Mouse (Mus musculus): ENCODE measurements around the gene Dynlrb1.

Gene Dynlrb1

GRCm38 (mm10) chr2:155236362-155236992 is at the start of gene Dynlrb1:
Gene Dynlrb1 (plus strand): TSS chr2:155236533.
- DNase-seq (ENCODE audit: low spot score in 2 of 2), result peak; percentile 92 to 96

- peak in 1 of 2 experiments; percentile 26 for DNase-seq (ENCODE audit: low spot score in 2 of 2)
These were observed 28.9 kb upstream of the Dynlrb1 start for GRCm38 (mm10) chr2:155207419-155207818.

- no peak for DNase-seq (ENCODE audit: low spot score in 2 of 2)
These were observed 13.2 kb upstream of the Dynlrb1 start for GRCm38 (mm10) chr2:155223145-155223544.

DNA sequence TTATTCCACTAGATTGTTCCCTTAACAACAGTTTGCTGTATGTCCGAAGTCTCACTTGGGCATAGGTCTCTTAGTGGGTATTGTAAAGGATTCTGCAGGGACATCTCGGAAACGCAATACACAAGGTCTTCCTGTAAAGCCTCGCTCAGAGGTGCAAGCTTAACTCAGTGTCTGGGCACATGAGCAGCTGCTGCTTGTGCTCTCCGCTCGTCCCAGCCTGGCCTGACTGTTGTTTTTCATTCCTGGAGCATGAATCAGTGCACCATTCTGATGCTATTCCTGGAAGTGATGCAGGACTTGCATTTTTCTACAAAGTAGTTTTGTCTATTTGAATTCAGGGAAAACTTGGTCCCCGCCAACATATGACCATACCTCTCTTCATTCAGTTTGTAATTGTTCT is 11.6 kb upstream of the Dynlrb1 start:
- DNase-seq (ENCODE audit: low spot score in 2 of 2), result no peak

DNA sequence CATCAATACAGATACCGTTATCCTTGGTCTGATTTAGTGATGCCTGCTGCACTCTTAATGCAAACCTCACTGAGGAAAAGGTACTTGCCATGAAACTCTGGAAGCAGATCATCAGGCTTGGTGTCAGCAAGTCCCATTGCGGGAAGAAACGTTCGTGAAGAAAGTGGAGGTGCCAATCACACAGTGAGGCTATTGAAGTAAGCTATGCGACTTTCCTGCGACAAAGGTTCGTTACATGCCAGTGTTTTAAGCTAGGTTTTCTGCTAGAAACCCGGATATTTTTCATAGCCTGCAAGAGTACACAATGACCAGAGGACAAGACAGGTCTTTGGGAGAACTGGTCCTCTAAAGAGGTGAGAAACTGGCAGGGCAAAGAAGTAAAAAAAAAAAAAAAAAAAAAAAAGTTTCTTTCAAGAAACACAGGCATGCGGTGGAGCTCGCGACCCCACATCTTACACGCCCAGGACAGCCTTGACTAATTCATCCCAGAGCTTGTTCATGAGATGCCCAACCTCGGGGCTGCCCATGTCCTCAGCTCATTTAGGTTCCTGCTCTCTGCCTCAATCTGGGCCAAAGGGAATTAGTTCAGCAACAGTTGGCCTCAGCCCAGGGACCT is 479 bp upstream of the Dynlrb1 start:
- DNase-seq (ENCODE audit: low spot score in 2 of 2), result no peak

GRCm38 (mm10) chr2:155237276-155237675 is 943 bp downstream of the Dynlrb1 start:
- no peak for DNase-seq (ENCODE audit: low spot score in 2 of 2)

- DNase-seq (ENCODE audit: low spot score in 2 of 2), result peak; percentile 9 to 56
These were observed 4.6 kb downstream of the Dynlrb1 start for GRCm38 (mm10) chr2:155240915-155241314.

- DNase-seq (ENCODE audit: low spot score in 2 of 2), result no peak
These were observed 6.0 kb downstream of the Dynlrb1 start for GRCm38 (mm10) chr2:155242296-155242855.

DNA sequence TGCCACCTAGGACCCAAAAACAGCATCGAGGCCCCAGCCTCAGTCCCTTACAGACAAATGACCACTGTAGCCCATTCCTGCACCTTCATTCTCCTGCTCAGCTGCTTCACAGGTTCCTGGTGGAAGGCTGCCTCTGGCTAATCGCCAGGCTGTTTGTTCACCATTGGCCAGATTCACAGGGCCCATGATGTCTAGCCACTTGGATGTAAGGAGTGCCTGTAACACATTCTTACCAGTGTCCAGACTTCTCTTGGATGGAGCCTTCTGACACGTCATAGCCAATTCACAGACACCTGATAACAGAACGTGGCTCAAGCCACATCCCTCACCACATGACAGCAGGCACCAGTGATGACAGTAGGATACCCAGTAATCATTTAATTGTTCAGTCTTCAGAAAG is 9.9 kb downstream of the Dynlrb1 start:
- no peak for DNase-seq (ENCODE audit: low spot score in 2 of 2)

GRCm38 (mm10) chr2:155248206-155248605 is 11.9 kb downstream of the Dynlrb1 start:
- DNase-seq (ENCODE audit: low spot score in 2 of 2), result no peak

- no peak for DNase-seq (ENCODE audit: low spot score in 2 of 2)
These were observed 12.4 kb downstream of the Dynlrb1 start for GRCm38 (mm10) chr2:155248718-155249117.

GRCm38 (mm10) chr2:155249588-155249987 is 13.3 kb downstream of the Dynlrb1 start:
- DNase-seq (ENCODE audit: low spot score in 2 of 2), result no peak

DNA sequence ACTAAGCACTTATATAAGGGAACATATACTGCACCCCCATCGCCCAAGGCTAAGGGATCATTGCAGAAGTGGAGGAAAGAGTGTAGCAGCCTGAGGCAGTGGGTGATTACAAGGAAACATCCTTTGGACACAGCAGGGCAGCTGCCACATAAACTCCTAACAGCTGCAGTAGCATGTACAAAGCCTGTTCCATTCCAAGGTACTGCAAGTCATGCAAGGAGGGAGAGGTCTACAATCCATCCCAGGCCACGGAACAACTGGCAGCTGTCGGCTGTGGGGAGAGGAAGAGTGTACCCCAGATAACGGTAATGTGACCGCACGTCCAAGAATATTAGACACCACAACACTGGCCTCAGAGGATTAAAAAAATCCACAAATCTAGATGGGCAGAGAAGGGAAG is 29.2 kb downstream of the Dynlrb1 start:
- DNase-seq (ENCODE audit: low spot score in 2 of 2), result no peak

DNA sequence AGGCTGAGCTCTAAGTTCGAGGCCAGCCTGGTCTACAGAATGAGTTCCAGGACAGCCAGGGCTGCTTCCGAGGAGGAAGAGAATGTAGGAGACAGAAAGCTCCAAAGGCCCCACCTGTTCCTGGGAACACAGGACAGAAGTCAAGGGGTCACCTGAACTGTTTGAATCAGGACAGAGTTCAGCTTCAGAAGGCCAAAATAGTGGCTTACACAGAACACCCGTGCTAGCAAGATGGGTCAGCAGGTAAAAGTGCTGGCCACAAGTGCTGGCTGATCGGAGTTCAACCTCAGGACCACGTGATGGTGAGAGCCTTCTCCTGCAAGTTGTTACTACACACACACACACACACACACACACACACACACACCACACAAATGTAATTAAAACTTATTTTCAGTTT is 30.6 kb downstream of the Dynlrb1 start:
- no peak for DNase-seq (ENCODE audit: low spot score in 2 of 2)

GRCm38 (mm10) chr2:155271957-155272356 is 35.6 kb downstream of the Dynlrb1 start:
- no peak for DNase-seq (ENCODE audit: low spot score in 2 of 2)

- DNase-seq (ENCODE audit: low spot score in 2 of 2), result no peak
These were observed 36.2 kb downstream of the Dynlrb1 start for GRCm38 (mm10) chr2:155272396-155273170.

GRCm38 (mm10) chr2:155273603-155274002 is 37.3 kb downstream of the Dynlrb1 start:
- no peak for DNase-seq (ENCODE audit: low spot score in 2 of 2)

- DNase-seq (ENCODE audit: low spot score in 2 of 2), result peak; percentile 91 to 95
These were observed 39.9 kb downstream of the Dynlrb1 start, which contains the start of gene Map1lc3a for GRCm38 (mm10) chr2:155276195-155276594. Gene Map1lc3a (plus strand): TSS chr2:155276297.

GRCm38 (mm10) chr2:155276621-155277175 is 40.4 kb downstream of the Dynlrb1 start:
- peak; percentile 45 to 59 for DNase-seq (ENCODE audit: low spot score in 2 of 2)

DNA sequence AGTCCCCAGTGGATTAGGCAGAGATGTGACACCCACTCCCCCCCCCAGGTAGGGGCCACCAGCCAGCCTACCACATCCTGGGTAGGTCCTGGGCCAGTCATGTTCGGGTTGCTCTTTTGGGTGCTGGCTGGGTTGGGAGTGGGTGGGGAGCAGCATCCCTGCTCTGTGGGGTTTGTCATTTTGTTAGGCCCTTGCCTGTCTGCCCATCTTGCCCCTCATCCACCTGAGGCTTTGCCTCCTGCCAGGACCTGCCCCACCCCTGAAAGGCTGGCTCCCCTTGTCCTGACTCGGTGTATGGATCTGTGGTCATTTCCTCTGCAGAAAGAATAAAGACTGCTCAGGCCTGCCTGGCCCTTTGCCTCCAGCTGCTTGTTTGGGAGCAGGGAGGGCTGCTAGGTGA is 41.4 kb downstream of the Dynlrb1 start:
- DNase-seq (ENCODE audit: low spot score in 2 of 2), result no peak

GRCm38 (mm10) chr2:155278361-155278760 is 42.0 kb downstream of the Dynlrb1 start:
- DNase-seq (ENCODE audit: low spot score in 2 of 2), result no peak

DNA sequence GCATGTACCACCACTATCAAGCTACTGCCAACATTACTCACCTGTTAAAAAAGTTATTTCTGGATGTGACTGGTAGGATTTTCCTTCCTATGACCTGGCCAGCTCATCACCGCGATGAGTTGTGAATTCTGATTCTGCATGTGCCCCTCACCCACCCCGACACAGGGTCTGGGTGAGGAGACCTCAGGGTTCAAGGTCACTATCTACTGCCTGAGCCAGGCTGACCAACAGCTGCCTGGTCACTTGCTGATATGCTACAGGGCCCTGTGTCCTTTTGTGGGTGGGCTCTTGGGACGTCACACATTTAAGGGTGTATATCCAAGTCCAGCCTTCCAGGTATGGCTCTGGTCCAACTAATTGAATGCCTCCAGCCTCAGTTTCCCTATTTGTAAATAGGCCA is 42.8 kb downstream of the Dynlrb1 start:
- DNase-seq (ENCODE audit: low spot score in 2 of 2), result no peak
